Mouse (Mus musculus): ENCODE data around the gene Ap1m2.
A peak's percentile ranks its signal among the peaks of the same experiment; 100 is the strongest.
"Not testable (repeated sequence)": the region's sequence is repeated elsewhere in the genome, so short reads cannot be mapped to it uniquely, and the experiment has no call there.

Ap1m2 gene

GRCm38 (mm10) chr9:21324269-21324668 lies 12.1 kb upstream of the Ap1m2 start:
- no peak for DNase-seq

- not testable (repeated sequence) for DNase-seq
These were observed 10.8 kb upstream of the Ap1m2 start for GRCm38 (mm10) chr9:21322917-21323297.

GRCm38 (mm10) chr9:21322211-21322916 lies 10.2 kb upstream of the Ap1m2 start:
- peak; percentile 23 for DNase-seq

GRCm38 (mm10) chr9:21321513-21321835 lies 9.3 kb upstream of the Ap1m2 start:
- peak; percentile 8 for DNase-seq

GRCm38 (mm10) chr9:21320619-21321512 lies 8.7 kb upstream of the Ap1m2 start, which contains the start of gene Slc44a2:
Gene Slc44a2, plus strand, starts transcription at chr9:21320698.
- peak; percentile 87 for DNase-seq

- DNase-seq: no peak
These were observed 8.1 kb upstream of the Ap1m2 start for GRCm38 (mm10) chr9:21320280-21320618.

- DNase-seq: no peak
These were observed 7.4 kb upstream of the Ap1m2 start for GRCm38 (mm10) chr9:21319503-21319902.

GRCm38 (mm10) chr9:21318792-21319191 lies 6.7 kb upstream of the Ap1m2 start:
- no peak for DNase-seq

- DNase-seq: no peak
These were observed 4.6 kb upstream of the Ap1m2 start for GRCm38 (mm10) chr9:21316696-21317095.

GRCm38 (mm10) chr9:21315421-21315820 lies 3.3 kb upstream of the Ap1m2 start:
- DNase-seq: no peak

GRCm38 (mm10) chr9:21314367-21315140 lies 2.4 kb upstream of the Ap1m2 start:
- no peak for DNase-seq

- DNase-seq: peak; percentile 72
These were observed 1.3 kb upstream of the Ap1m2 start for GRCm38 (mm10) chr9:21313394-21313793.

- DNase-seq: no peak
These were observed 442 bp downstream of the Ap1m2 start for GRCm38 (mm10) chr9:21311695-21312094.

- no peak for DNase-seq
These were observed 2.9 kb downstream of the Ap1m2 start for GRCm38 (mm10) chr9:21309150-21309741.

- DNase-seq: no peak
These were observed 7.1 kb downstream of the Ap1m2 start for GRCm38 (mm10) chr9:21305065-21305464.

- DNase-seq: no peak
These were observed 13.1 kb downstream of the Ap1m2 start for GRCm38 (mm10) chr9:21299014-21299413.

- no peak for DNase-seq
These were observed 19.9 kb downstream of the Ap1m2 start for GRCm38 (mm10) chr9:21292271-21292670.

- not testable (repeated sequence) for DNase-seq
These were observed 20.3 kb downstream of the Ap1m2 start for GRCm38 (mm10) chr9:21291868-21292267.

- DNase-seq: peak; percentile 100
These were observed 20.9 kb downstream of the Ap1m2 start, which contains the start of gene Cdkn2d for GRCm38 (mm10) chr9:21291022-21291787. Gene Cdkn2d, minus strand, starts transcription at chr9:21291407.

- DNase-seq: no peak
These were observed 21.5 kb downstream of the Ap1m2 start for GRCm38 (mm10) chr9:21290589-21290988.

GRCm38 (mm10) chr9:21289337-21289671 lies 22.8 kb downstream of the Ap1m2 start:
- no peak for DNase-seq
